Mouse (Mus musculus) neural tube, embryonic 12.5 days (tissue): Measurements from ENCODE around the gene Alcam. TPM values are rescaled to one million over a fixed set of nuclear protein-coding genes. Genes with fewer than 3 reads are reported as not detected.
A peak's percentile ranks its signal among the peaks of the same experiment; 100 is the strongest.

ENCODE experiments used
- ATAC-seq: fragments of 200-750 bp; cut with Nextera tagmentation; 2 replicates; pipeline ENCODE4 v1.8.0; 2017; ENCODE audit warnings: low read depth, mild to moderate bottlenecking, moderate TSS enrichment, moderate library complexity; ENCODE audit not compliant: low FRiP score
- H3K27ac ChIP-seq: fragments of 300-500 bp; sonication (generic); 2 replicates; pipeline ENCODE4 v1.5.1; 2016
- H3K27me3 ChIP-seq: fragments of 300-500 bp; sonication (generic); replicated peaks from 2 replicates; pipeline ENCODE4 v1.6.1; 2016; ENCODE audit warnings: mild to moderate bottlenecking
- H3K36me3 ChIP-seq: fragments of 300-500 bp; sonication (generic); 2 replicates; pipeline ENCODE4 v1.6.1; 2016; ENCODE audit warnings: mild to moderate bottlenecking
- H3K4me1 ChIP-seq: fragments of 300-500 bp; sonication (generic); 2 replicates; pipeline ENCODE4 v1.6.1; 2016
- H3K4me2 ChIP-seq: fragments of 300-500 bp; sonication (generic); replicated peaks from 2 replicates; pipeline ENCODE4 v1.6.1; 2016; ENCODE audit warnings: mild to moderate bottlenecking
- H3K4me3 ChIP-seq: fragments of 300-500 bp; sonication (generic); 2 replicates; pipeline ENCODE4 v1.5.1; 2016
- H3K9ac ChIP-seq: fragments of 300-500 bp; sonication (generic); 2 replicates; pipeline ENCODE4 v1.6.1; 2016; ENCODE audit warnings: mild to moderate bottlenecking
- H3K9me3 ChIP-seq: fragments of 300-500 bp; sonication (generic); 2 replicates; pipeline ENCODE4 v1.6.1; 2016; ENCODE audit warnings: mild to moderate bottlenecking
- WGBS: fragments of 180-500 bp; shearing (Covaris S2); methylation state at CpG from one replicate; pipeline ENCODE4 v1.1.7; 2016; 5-methylcytosine and 5-hydroxymethylcytosine counted together
- polyA plus RNA-seq: library from polyadenylated mRNA; unstranded; fragments of >200 nt; fragmentation: Nextera tagmentation; extraction: Ambion mirVana; gene quantifications from 2 replicates; pipeline ENCODE4 v1.2.1, GENCODE M21; 2016

Alcam gene
- polyA plus RNA-seq, 1 experiment from 2014 or later: 13.9 TPM

DNA sequence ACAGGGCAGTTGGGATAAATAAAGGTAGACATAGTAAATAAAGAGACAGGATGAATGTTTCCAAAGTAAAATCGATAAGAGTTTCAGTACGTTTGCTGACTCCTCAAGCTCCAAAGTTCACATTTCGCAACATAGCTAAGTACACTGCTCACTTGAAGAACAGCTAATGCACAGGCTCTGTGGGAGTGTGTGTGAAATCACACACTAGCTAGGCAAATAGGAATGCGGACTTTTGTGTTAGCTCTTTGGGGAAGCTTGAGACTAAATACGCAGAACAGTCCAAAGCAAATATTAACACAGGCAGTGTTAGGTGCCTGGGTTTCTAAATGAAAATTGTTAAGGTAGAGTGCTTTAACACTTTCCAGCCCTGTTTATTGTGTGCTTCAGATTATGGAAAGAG lies 120.2 kb downstream of the Alcam start:
- no peak overlapping the region for H3K9ac ChIP-seq
- H3K36me3 ChIP-seq: no peaks in the 10 kb centered on the region
- H3K27me3 ChIP-seq: no peaks in the 10 kb centered on the region
- H3K4me3 ChIP-seq: no peak overlapping the region
- H3K4me1 ChIP-seq: no peaks in the 10 kb centered on the region
- 86% methylated on average over 5 of the region's 5 CpGs for WGBS
- no peaks in the 10 kb centered on the region for H3K9me3 ChIP-seq
- ATAC-seq: no peak
- H3K27ac ChIP-seq: no peak overlapping the region
- no peak overlapping the region for H3K4me2 ChIP-seq

DNA sequence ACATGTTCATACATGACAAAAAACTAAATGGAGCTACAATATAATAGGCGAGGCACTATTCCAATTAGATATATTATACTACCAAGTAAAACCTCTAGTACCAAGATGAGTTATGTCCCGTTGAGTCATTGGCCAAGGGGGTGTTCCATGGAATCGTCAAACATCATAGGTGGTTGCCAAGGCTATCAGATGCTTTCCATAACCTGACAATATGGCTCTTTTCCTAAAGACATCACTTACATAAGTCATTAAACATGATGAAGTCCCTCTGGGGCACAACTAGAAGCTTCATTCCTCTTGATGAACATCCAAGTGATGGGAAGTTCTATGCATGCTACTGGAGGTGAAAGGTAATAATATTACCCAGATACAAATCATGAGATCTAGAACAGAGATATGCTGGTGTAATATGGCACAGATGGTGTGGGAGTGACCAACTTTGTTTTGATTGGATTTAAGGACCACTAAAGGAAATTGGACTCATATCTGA lies 122.5 kb downstream of the Alcam start:
- Histone ChIP-seq H3K4me1 (no peaks in the 10 kb centered on the region), H3K27me3 (no peaks in the 10 kb centered on the region), H3K9ac (no peak overlapping the region), H3K27ac (no peak overlapping the region), H3K4me3 (no peak overlapping the region), H3K4me2 (no peak overlapping the region), H3K36me3 (no peaks in the 10 kb centered on the region), H3K9me3 (no peaks in the 10 kb centered on the region)
- WGBS: 95% methylated on average over 3 of the region's 3 CpGs
- ATAC-seq: no peak

DNA sequence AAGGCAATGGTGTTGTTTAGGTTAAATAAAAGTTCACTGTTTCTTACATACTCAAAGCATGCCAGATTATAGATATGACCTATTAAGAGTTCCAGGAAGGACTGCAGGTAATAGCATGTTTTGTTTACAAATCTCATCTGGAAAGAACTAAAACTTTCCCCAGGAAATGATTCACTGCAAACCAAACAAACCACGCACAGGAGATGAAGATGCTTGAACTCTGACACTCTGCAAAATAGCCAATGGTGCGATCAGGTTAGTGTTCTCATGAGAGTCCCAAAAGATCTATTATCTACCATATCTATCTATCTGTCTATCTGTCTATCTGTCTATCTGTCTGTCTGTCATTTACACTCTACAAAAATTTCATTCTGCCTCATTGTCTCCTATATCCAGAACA lies 124.5 kb downstream of the Alcam start:
- Histone ChIP-seq H3K9ac (no peak overlapping the region), H3K36me3 (no peaks in the 10 kb centered on the region), H3K4me3 (no peak overlapping the region), H3K4me1 (no peaks in the 10 kb centered on the region), H3K9me3 (no peaks in the 10 kb centered on the region), H3K27ac (no peak overlapping the region), H3K4me2 (no peak overlapping the region), H3K27me3 (no peaks in the 10 kb centered on the region)
- WGBS: 82% methylated on average over 2 of the region's 2 CpGs
- ATAC-seq: no peak

DNA sequence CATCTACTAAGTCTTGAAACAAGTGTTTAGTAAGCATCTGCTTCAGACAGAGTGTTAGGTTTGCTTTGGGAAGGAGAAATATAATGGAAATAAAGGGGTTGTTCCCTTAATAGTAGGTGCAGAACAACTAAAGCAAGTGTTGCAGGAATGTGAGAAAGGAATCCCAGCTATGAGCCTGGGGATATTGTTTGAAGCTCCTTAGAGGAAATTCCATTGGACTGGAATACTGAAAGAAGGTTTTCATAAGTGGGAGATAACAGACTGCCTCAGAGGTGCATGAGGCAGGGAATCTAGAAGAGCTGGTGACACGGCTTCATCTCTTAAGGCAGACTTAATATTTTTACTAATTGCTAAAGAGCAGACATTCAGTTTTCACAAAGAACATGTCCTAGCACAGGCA lies 134.6 kb downstream of the Alcam start:
- H3K9me3 ChIP-seq: no peaks in the 10 kb centered on the region
- H3K27me3 ChIP-seq: no peaks in the 10 kb centered on the region
- no peak overlapping the region for H3K4me2 ChIP-seq
- no peak overlapping the region for H3K27ac ChIP-seq
- H3K4me3 ChIP-seq: no peak overlapping the region
- ATAC-seq: no peak
- H3K36me3 ChIP-seq: no peaks in the 10 kb centered on the region
- 89% methylated on average over 1 of the region's 1 CpGs for WGBS
- no peak overlapping the region for H3K9ac ChIP-seq
- no peaks in the 10 kb centered on the region for H3K4me1 ChIP-seq

DNA sequence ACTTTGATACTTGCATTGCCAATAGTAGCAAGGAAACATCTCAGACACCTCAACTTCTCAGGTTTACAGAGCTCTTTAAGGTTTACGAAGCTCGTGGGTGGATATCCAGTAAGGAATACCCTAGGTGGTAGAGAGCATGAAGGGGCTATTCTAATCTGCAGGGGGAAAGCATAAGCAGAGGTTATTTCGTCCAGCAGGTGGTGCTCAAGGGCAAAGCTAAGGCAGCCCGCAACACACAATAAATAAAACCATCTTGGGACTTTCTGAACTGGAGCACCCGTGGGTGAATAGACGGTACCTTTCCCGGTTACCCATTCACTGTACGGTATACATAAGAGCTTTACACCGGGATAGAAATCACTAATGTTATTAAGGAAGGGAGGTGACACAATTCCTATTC lies 142.8 kb downstream of the Alcam start:
- H3K9me3 ChIP-seq: no peaks in the 10 kb centered on the region
- no peaks in the 10 kb centered on the region for H3K4me1 ChIP-seq
- H3K4me2 ChIP-seq: no peak overlapping the region
- 27% methylated on average over 9 of the region's 9 CpGs for WGBS
- H3K4me3 ChIP-seq: no peak overlapping the region
- peak; percentile 80 for ATAC-seq
- no peak overlapping the region for H3K27ac ChIP-seq
- no peak overlapping the region for H3K9ac ChIP-seq
- no peaks in the 10 kb centered on the region for H3K27me3 ChIP-seq
- H3K36me3 ChIP-seq: no peaks in the 10 kb centered on the region

DNA sequence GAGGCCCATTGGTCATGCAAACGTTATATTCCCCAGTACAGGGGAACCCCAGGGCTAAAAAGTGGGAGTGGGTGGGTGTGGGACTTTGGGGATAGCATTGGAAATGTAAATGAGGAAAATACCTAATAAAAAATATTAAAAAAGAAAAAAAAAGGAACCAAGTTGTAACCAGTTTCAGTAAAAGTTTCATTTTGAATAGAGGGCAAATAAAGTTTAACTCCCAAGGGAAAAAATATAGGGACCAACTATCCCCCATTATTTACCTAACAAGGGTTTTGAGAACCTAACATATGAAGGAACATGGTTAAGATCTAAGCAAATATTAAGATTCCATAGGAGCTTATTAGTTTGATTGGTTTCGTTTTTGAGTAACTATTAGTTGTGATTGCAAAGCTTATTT lies 146.9 kb downstream of the Alcam start:
- Histone ChIP-seq H3K9me3 (no peaks in the 10 kb centered on the region), H3K27ac (no peak overlapping the region), H3K4me1 (no peaks in the 10 kb centered on the region), H3K36me3 (no peaks in the 10 kb centered on the region), H3K4me3 (no peak overlapping the region), H3K27me3 (no peaks in the 10 kb centered on the region), H3K9ac (no peak overlapping the region), H3K4me2 (no peak overlapping the region)
- ATAC-seq: no peak
- WGBS: 85% methylated on average over 2 of the region's 2 CpGs

DNA sequence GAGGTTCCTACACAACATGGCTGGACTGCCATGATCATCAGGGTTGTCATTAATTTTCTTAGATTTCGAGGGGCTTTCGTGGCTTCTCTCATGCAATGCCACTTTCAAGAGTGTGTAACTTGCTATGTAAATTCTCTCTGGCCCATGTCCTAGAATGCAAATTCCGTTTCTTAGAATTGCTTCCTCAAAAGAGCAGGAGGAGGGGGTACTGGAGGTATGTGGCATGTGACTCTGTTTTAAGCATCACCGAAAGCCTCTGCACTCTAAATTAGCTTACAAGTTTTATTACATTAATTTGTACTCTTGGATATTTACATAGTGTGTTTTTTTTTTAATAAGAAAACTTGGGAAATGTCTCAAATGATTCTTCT lies 150.4 kb downstream of the Alcam start:
- 84% methylated on average over 4 of the region's 4 CpGs for WGBS
- ATAC-seq: no peak

DNA sequence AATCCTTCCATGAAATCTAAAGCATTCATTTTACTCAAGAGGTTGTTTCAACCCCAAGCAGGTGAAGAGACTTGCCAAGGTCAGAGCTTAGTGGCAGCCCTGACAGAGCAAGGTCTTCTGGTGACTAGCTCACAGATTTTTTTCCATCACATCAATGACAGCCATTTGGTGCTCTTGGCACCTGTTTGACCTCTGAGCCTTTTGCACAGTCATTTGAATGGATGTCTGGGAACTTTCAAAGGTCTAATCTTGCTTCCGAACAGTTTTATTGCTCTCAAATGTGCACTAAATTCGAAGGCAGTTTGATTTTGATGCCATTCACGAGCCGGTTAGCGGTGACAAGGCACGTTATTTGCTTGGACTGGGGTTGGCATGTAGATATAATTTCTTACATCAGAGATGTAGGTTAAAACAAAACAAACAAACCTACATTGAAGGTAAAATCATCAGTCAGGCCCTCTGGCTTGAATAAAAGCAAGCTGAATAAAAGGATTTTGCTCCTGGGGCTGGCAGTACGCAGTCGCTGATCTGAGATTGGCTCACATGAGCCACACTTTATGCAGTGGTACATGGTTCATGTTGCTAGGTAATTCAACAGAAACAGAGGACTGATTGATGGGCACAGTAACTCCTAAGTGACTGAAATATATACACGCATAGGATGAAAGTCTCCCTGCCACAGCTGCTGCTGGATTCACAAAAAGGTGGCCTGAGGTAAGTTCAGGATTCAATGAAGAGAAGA lies 150.9 kb downstream of the Alcam start:
- no peaks in the 10 kb centered on the region for H3K9me3 ChIP-seq
- no peaks in the 10 kb centered on the region for H3K36me3 ChIP-seq
- H3K27me3 ChIP-seq: no peaks in the 10 kb centered on the region
- WGBS: 67% methylated on average over 9 of the region's 9 CpGs
- no peak for ATAC-seq
- H3K27ac ChIP-seq: no peak overlapping the region
- H3K4me2 ChIP-seq: no peak overlapping the region
- no peaks in the 10 kb centered on the region for H3K4me1 ChIP-seq
- no peak overlapping the region for H3K4me3 ChIP-seq
- no peak overlapping the region for H3K9ac ChIP-seq

More for the DNA sequence above, 150.4 kb downstream of the Alcam start:
- no peaks in the 10 kb centered on the region for H3K4me1 ChIP-seq
- H3K9ac ChIP-seq: no peak overlapping the region
- H3K27me3 ChIP-seq: no peaks in the 10 kb centered on the region
- no peaks in the 10 kb centered on the region for H3K9me3 ChIP-seq
- no peak overlapping the region for H3K27ac ChIP-seq
- no peak overlapping the region for H3K4me3 ChIP-seq
- H3K36me3 ChIP-seq: no peaks in the 10 kb centered on the region
- H3K4me2 ChIP-seq: no peak overlapping the region

DNA sequence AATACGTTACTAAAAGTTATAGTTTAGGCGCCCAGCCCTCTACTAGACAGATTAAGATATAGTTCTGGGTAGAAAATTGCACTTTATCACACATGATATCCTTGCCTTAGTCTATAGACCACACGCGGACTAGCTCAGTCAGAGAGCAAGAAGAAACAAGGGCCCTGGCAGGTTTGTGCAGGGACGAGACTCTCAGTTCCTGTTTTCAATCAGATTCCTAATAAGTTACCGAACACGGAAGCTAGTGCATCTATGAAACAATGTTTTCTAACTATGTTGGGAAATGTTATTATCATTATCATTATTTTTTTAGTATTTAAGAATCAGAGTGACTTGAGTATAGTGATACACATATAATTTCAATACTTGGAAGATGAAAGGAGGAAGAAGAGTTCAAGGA lies 152.1 kb downstream of the Alcam start:
- Histone ChIP-seq H3K9ac (no peak overlapping the region), H3K27ac (no peak overlapping the region), H3K9me3 (no peaks in the 10 kb centered on the region), H3K4me1 (no peaks in the 10 kb centered on the region), H3K36me3 (no peaks in the 10 kb centered on the region), H3K27me3 (no peaks in the 10 kb centered on the region), H3K4me2 (no peak overlapping the region), H3K4me3 (no peak overlapping the region)
- no peak for ATAC-seq
- WGBS: 92% methylated on average over 7 of the region's 7 CpGs

DNA sequence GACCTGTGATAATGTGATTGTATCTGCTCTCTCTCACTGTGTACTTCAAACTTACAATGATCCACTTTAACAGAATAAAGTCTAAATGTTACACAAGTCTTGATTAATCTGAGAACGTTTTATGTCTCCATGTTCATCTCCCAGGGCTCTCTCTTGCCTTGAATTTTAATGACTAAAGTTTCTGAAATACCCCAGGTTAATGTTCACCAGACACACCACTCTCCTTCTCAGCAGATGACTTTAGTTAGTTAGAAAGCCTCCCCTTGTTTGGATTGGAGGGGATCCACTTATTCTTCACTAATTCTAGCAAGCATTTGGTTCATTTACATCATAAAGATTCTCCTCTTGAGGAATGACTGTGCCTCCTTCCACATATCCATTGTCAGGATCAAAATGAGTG lies 157.5 kb downstream of the Alcam start:
- Histone ChIP-seq H3K27me3 (no peaks in the 10 kb centered on the region), H3K4me1 (no peaks in the 10 kb centered on the region), H3K9me3 (no peaks in the 10 kb centered on the region), H3K9ac (no peak overlapping the region), H3K4me3 (no peak overlapping the region), H3K4me2 (no peak overlapping the region), H3K27ac (no peak overlapping the region), H3K36me3 (no peaks in the 10 kb centered on the region)
- ATAC-seq: no peak
- WGBS: 45% methylated on average over 1 of the region's 1 CpGs

DNA sequence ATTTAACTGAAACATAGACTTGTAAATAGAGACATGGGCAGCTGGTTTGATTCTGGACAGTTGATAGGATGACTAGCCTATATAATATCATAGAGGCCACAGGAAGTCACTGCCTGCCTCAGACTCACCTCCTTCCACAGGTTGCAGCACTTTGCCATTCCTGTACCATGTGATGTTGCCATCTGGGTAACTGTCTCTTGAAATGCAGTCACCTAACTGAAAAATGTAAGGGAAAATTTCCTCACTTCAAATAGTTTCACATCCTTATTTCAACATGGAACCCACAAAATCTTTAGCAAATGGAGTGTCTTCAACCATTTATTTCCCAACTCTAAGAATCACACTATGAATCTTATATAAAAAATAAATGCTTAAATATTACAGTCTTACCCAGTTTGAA lies 158.3 kb downstream of the Alcam start:
- H3K27ac ChIP-seq: no peak overlapping the region
- H3K9me3 ChIP-seq: no peaks in the 10 kb centered on the region
- H3K4me3 ChIP-seq: no peak overlapping the region
- H3K36me3 ChIP-seq: no peaks in the 10 kb centered on the region
- H3K9ac ChIP-seq: no peak overlapping the region
- ATAC-seq: no peak
- H3K27me3 ChIP-seq: no peaks in the 10 kb centered on the region
- H3K4me2 ChIP-seq: no peak overlapping the region
- no peaks in the 10 kb centered on the region for H3K4me1 ChIP-seq

DNA sequence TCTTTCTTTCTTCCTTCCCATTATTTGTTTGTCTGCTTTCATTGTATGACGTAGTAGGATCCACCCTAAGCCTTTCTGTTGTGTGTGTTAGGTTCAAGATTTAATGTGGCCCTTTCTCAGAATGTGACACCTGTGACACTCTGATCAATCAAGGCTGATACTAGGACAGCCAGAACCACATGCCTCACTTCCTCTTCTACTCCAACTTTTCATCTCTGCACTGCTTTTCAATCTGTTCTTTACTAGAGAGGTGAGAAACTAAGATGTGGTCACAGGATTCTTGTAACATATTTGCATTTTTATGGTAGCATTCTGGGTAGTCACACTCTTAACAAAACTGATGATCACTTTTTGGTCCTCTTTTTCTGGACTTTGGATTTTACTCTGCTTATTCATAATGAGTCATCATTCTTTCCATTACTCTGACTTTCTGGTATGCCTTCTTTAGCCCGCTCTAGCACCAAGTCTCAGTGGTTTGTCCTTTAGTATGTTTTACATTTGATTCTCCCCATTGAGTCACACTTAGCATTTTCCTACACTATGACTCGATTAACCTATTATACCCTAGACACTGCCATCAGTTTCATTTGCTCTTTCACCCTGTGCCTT lies 161.3 kb downstream of the Alcam start:
- Histone ChIP-seq H3K9me3 (no peaks in the 10 kb centered on the region), H3K4me1 (no peaks in the 10 kb centered on the region), H3K4me3 (no peak overlapping the region), H3K36me3 (no peaks in the 10 kb centered on the region), H3K4me2 (no peak overlapping the region), H3K9ac (no peak overlapping the region), H3K27me3 (no peaks in the 10 kb centered on the region), H3K27ac (no peak overlapping the region)
- ATAC-seq: no peak
- 79% methylated on average over 3 of the region's 3 CpGs for WGBS

DNA sequence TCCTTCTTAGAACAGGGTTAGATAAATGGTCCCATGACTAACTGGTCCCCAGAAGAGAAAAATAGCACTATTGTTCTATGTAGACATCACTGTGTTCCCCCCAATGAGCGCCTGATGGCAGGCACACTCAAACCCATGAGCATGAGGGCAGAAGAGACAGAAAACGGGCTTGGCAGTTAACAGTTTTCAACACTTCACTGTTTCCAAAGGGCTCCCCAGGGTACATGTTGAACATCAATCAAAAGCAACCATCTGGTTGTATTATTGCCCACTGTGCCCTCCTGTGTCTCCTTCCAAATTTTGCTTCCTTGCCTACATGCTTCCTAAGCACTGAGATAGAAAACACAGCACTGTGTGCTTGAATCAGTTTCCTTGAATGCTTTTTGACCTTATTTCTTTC lies 173.7 kb downstream of the Alcam start:
- no peaks in the 10 kb centered on the region for H3K27me3 ChIP-seq
- H3K4me3 ChIP-seq: no peak overlapping the region
- WGBS: 55% methylated on average over 2 of the region's 2 CpGs
- ATAC-seq: no peak
- no peak overlapping the region for H3K9ac ChIP-seq
- no peak overlapping the region for H3K4me2 ChIP-seq
- no peaks in the 10 kb centered on the region for H3K9me3 ChIP-seq
- no peak overlapping the region for H3K27ac ChIP-seq
- H3K36me3 ChIP-seq: no peaks in the 10 kb centered on the region
- no peaks in the 10 kb centered on the region for H3K4me1 ChIP-seq
